ENCODE assay signal across 8 mouse cellular contexts in the genomic region with DNA sequence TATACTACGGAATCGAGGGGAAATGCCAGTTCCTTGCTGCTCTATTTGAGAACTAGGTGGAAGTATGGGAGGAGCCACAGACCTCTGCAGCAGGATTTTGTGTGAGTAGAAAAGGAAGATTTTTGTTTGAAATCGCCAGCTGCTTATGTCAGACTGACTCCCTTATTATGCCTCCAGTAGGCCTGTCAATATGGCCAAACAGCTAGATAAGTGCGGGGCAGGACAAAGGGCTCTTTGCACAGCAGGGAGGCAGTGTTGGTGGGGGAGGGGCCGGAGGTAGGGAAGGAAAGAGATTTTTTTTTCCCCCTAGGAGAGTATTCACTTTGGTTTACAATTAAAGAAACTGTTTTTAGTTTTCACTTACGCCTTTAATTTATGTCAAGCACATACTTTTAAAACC. TPM values are rescaled to one million over a fixed set of nuclear protein-coding genes. Genes with fewer than 3 reads are reported as not detected.
DNase-seq lines count a peak whose midpoint lies in the region; ATAC-seq and TF ChIP-seq lines count a peak whose summit lies in the region.

No protein-coding gene starts in this region.

- H3K9me3 ChIP-seq in heart, embryonic 14.5 days (ENCODE audit: control insufficient read depth, low read length), result no peaks in the 10 kb centered on the region
- H3K9me3 ChIP-seq in limb, embryonic 13.5 days, result no peaks in the 10 kb centered on the region
- H3K9me3 ChIP-seq in neural tube, embryonic 15.5 days (replicated peaks), result no peaks in the 10 kb centered on the region

- H3K27ac ChIP-seq in kidney, adult 2 months (ENCODE audit: insufficient read depth, low read depth, low read length), result peak overlapping the region; percentile 41; the same call in 1 of the 2 replicates
- H3K27ac ChIP-seq in heart, embryonic 14.5 days (replicated peaks in 1 of 2; ENCODE audit: control insufficient read depth in 1 of 2, insufficient read depth in 1 of 2, low read depth in 2 of 2, low read length in 2 of 2), result peak overlapping the region in 1 of 2 experiments; percentile 44; a peak in 2 of 4 replicates
- no peak overlapping the region for H3K27ac ChIP-seq in limb, embryonic 13.5 days
- H3K27ac ChIP-seq in neural tube, embryonic 15.5 days (replicated peaks), result 0 out of 2 replicates have a peak overlapping the region, but pooled peaks have one; percentile 25

- H3K4me2 ChIP-seq in heart, embryonic 14.5 days (ENCODE audit: low read length), result peak overlapping the region; percentile 53
- peak overlapping the region; percentile 39 for H3K4me2 ChIP-seq in limb, embryonic 13.5 days (replicated peaks)
- peak overlapping the region; percentile 11 for H3K4me2 ChIP-seq in neural tube, embryonic 15.5 days

- WGBS in kidney, adult 2 months, result 12% methylated on average over 6 of the region's 6 CpGs
- 11% methylated on average over 6 of the region's 6 CpGs for WGBS in heart, embryonic 14.5 days
- WGBS in limb, embryonic 13.5 days, result 27% methylated on average over 6 of the region's 6 CpGs
- 12% methylated on average over 6 of the region's 6 CpGs for WGBS in neural tube, embryonic 15.5 days

- TF ChIP-seq POLR2A in kidney, adult 2 months (IDR thresholded peaks at IDR 0.05; ENCODE audit: low read depth, low read length), result no peak
- no peak for TF ChIP-seq POLR2A in brain, embryonic 14.5 days (IDR thresholded peaks at IDR 0.05; ENCODE audit: borderline replicate concordance, extremely low read depth, insufficient read depth, insufficient read length, poor library complexity, severe bottlenecking)

- ATAC-seq in heart, embryonic 14.5 days (ENCODE audit: insufficient number of reproducible peaks, insufficient read depth, low FRiP score, low read depth), result no peak
- no peak for ATAC-seq in limb, embryonic 13.5 days (ENCODE audit: low FRiP score, low read depth)
- ATAC-seq in neural tube, embryonic 15.5 days (ENCODE audit: low FRiP score), result no peak

- H3K36me3 ChIP-seq in kidney, adult 2 months (ENCODE audit: control insufficient read depth, insufficient read depth, low read length), result no peaks in the 10 kb centered on the region
- peaks cover 15% of the 10 kb centered on the region; the same call in 1 of the 2 replicates for H3K36me3 ChIP-seq in heart, embryonic 14.5 days (ENCODE audit: control insufficient read depth, insufficient read depth, low read length)
- H3K36me3 ChIP-seq in limb, embryonic 13.5 days, result no peaks in the 10 kb centered on the region
- H3K36me3 ChIP-seq in neural tube, embryonic 15.5 days, result no peaks in the 10 kb centered on the region

- no peaks in the 10 kb centered on the region for H3K27me3 ChIP-seq in kidney, adult 2 months (replicated peaks; ENCODE audit: control insufficient read depth, insufficient read depth, low read length)
- H3K27me3 ChIP-seq in heart, embryonic 14.5 days (ENCODE audit: control insufficient read depth, insufficient read depth, low read length), result no peaks in the 10 kb centered on the region
- no peaks in the 10 kb centered on the region for H3K27me3 ChIP-seq in limb, embryonic 13.5 days
- no peaks in the 10 kb centered on the region for H3K27me3 ChIP-seq in neural tube, embryonic 15.5 days (replicated peaks)

- no peak for TF ChIP-seq CTCF in kidney, adult 2 months (conservative IDR thresholded peaks at IDR 0.05; ENCODE audit: insufficient read depth, insufficient read length, low read depth, low read length)
- TF ChIP-seq CTCF in brain, embryonic 14.5 days (IDR thresholded peaks at IDR 0.05; ENCODE audit: borderline replicate concordance, extremely low read depth, insufficient read depth, insufficient read length), result no peak

- peaks cover 12% of the 10 kb centered on the region for H3K4me1 ChIP-seq in kidney, adult 2 months (ENCODE audit: control insufficient read depth, insufficient read depth, low read length)
- peaks cover 3 to 45% of the 10 kb centered on the region in 2 experiments; a peak in 3 of 4 replicates for H3K4me1 ChIP-seq in heart, embryonic 14.5 days (ENCODE audit: control insufficient read depth in 2 of 2, insufficient read depth in 2 of 2, low read length in 2 of 2)
- peaks cover 30% of the 10 kb centered on the region for H3K4me1 ChIP-seq in limb, embryonic 13.5 days
- peaks cover 41% of the 10 kb centered on the region for H3K4me1 ChIP-seq in neural tube, embryonic 15.5 days

- H3K9ac ChIP-seq in heart, embryonic 14.5 days (ENCODE audit: low read length), result peak overlapping the region; percentile 39
- no peak overlapping the region for H3K9ac ChIP-seq in limb, embryonic 13.5 days
- 0 out of 2 replicates have a peak overlapping the region, but pooled peaks have one; percentile 3 for H3K9ac ChIP-seq in neural tube, embryonic 15.5 days (replicated peaks)

- H3K4me3 ChIP-seq in kidney, adult 2 months (ENCODE audit: insufficient read depth, low read depth, low read length), result no peak overlapping the region
- H3K4me3 ChIP-seq in heart, embryonic 14.5 days (ENCODE audit: control insufficient read depth in 1 of 2, insufficient read depth in 1 of 2, low read depth in 1 of 2, low read length in 2 of 2), result peak overlapping the region in 1 of 2 experiments; percentile 7; a peak in 2 of 4 replicates
- H3K4me3 ChIP-seq in limb, embryonic 13.5 days, result no peak overlapping the region
- no peak overlapping the region for H3K4me3 ChIP-seq in neural tube, embryonic 15.5 days (replicated peaks)

- DNase-seq in kidney, adult 2 months, result peak; percentile 31
- no peak for DNase-seq in kidney, adult 8-10 months
- peak; percentile 75 for DNase-seq in brain, embryonic 14.5 days (ENCODE audit: low read depth)
- no peak for DNase-seq in spleen, adult 18-20 months
- no peak for DNase-seq in ovary, adult 18-20 months (ENCODE audit: low spot score)

RNA-seq across cellular contexts. Expression of a gene that starts 5.1 kb away (rescaled TPM):
- 16.8 and 17.9 TPM in 2 replicates for polyA plus RNA-seq in kidney, adult 2 months (2012; rRNA removed)
- 55.2 and 77.4 TPM in 2 replicates for polyA plus RNA-seq in brain, embryonic 14.5 days (2012; rRNA removed)
- 57.0 and 59.1 TPM in 2 replicates for polyA plus RNA-seq in heart, embryonic 14.5 days (2014; fragmentation: Nextera tagmentation; extraction: Ambion mirVana)
- polyA plus RNA-seq in limb, embryonic 13.5 days (2015; fragmentation: Nextera tagmentation; extraction: Ambion mirVana), result 96.5 and 99.4 TPM in 2 replicates
- 48.3 and 54.3 TPM in 2 replicates for polyA plus RNA-seq in neural tube, embryonic 15.5 days (2015; fragmentation: Nextera tagmentation; extraction: Ambion mirVana)

RNA-seq across cellular contexts. Expression of a gene that starts 36.2 kb away (rescaled TPM):
- 6.5 and 9.3 TPM in 2 replicates for polyA plus RNA-seq in kidney, adult 2 months (2012; rRNA removed)
- 28.5 and 29.4 TPM in 2 replicates for polyA plus RNA-seq in brain, embryonic 14.5 days (2012; rRNA removed)
- polyA plus RNA-seq in heart, embryonic 14.5 days (2014; fragmentation: Nextera tagmentation; extraction: Ambion mirVana), result 30.9 and 31.1 TPM in 2 replicates
- polyA plus RNA-seq in limb, embryonic 13.5 days (2015; fragmentation: Nextera tagmentation; extraction: Ambion mirVana), result 42.3 and 44.1 TPM in 2 replicates
- 49.2 and 57.5 TPM in 2 replicates for polyA plus RNA-seq in neural tube, embryonic 15.5 days (2015; fragmentation: Nextera tagmentation; extraction: Ambion mirVana)

Comparison
In these comparisons a context has a peak if more than half of its experiments do, and no peak if none do; other contexts are left out.
1. DNase-seq: peak in kidney, adult 2 months (single experiment) and brain, embryonic 14.5 days (single experiment); none in kidney, adult 8-10 months (0 of 2), spleen, adult 18-20 months (0 of 2) and ovary, adult 18-20 months (single experiment).
2. Peak in every context shown above with its lines, with median percentiles within 50 percentile points of each other: H3K4me2 ChIP-seq.